Mouse (Mus musculus) mouse embryonic stem cell (cell line): ENCODE measurements around the gene Angptl4.

Source experiments
- in situ Hi-C, 2 experiments: fragments of 300-500 bp; cut with MboI; formaldehyde crosslinking; loops; 1 replicate in 1 of 2; 3 replicates in 1 of 2; pipeline ENCODE4 v1.14.3; 2019 to 2020; ENCODE audit warnings: low sequenced_read_pairs in 2 of 2, low pct_unique_long_range_greater_than_20kb in 1 of 2, mixed read lengths in 1 of 2; ENCODE audit not compliant: unreplicated experiment in 1 of 2

The Angptl4 gene

DNA sequence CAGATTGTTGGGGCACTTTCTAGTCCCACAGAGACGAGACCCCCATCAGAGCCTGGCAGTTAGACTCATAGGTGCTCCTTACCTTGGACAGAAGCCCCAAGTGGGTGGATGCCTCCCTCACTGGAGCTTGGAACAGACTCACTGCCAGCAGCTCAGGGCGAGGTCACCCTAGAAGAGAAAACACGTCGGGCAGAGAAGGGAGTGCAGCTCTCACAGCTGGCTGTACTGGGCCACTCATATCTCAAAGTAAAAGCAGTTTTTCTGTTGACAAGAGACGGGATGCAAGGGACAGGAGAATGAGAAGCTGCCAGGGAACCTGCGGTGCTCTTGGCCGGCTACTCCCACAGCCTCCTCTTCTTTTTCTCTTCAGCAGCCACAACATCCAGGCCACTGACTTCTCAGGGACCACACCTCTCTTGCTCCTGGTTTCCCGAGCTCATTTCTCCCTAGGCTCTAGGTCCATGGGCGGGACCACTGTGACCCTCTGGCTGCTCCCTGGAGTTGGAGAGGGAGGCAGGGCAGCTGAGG, 49.0 kb downstream of the Angptl4 start:
- in situ Hi-C loops = loop anchor here in 1 of 2 experiments (25.0 kb wide), 1 partner anchor 395 kb away; no protein-coding TSS in a partner anchor

DNA sequence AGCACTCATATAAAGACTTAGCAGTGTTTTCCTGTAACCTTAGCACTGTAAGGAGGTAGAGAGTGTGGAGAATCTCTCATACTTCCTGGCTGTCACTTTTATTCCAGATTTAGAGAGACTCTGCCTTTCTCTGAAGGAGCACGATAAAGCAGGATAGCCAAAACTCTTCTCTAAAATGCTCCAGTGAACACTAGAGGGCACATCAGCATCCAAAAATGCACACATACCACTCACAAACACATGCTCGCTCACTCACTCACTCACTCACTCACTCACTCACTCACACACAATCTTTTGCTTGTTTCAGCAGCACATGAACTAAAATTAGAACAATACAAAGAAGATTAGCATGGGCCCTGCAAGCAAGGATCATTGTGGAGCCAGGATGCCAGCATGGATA, 52.4 kb downstream of the Angptl4 start:
- in situ Hi-C loops = loop anchor here in 1 of 2 experiments (25.0 kb wide), 1 partner anchor 392 kb away; no protein-coding TSS in a partner anchor

DNA sequence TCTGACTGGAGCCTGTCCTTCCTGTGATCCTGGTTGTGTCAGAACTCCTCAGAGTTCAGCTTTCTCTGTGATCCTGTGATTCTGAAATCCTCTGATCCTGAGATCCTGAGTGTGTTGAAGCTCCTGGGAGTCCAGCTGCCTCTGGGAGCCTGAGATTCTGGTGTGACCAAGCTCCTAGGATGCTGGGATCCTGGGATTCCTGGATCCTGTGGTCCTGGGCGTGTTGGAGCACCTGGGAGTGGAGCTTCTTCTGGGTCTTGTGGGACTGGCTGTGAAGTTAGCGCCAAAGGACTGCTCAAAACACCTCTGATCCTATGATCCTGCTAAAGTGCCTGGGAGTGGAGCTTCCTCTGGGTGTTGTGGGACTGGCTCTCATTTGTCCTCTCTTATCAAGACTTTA, 53.2 kb downstream of the Angptl4 start:
- in situ Hi-C loops = loop anchor here in 1 of 2 experiments (25.0 kb wide), 1 partner anchor 391 kb away; no protein-coding TSS in a partner anchor
